Mouse (Mus musculus) ES-E14 (cell line): ENCODE measurements around the gene Asic4.

ENCODE experiments used
- CHD2 ChIP-seq: IDR thresholded peaks from 2 replicates; pipeline ENCODE4 v1.6.1; 2014; ENCODE audit warnings: mild to moderate bottlenecking, low read depth, low read length, inconsistent platforms
- HCFC1 ChIP-seq: IDR thresholded peaks from 2 replicates; pipeline ENCODE4 v1.6.1; 2012; ENCODE audit warnings: low read length, inconsistent platforms, borderline replicate concordance; ENCODE audit not compliant: insufficient read depth

- TF ChIP-seq HCFC1 (no peak), CHD2 (no peak)
Measured at GRCm38 (mm10) chr1:75440661-75441060, 9.6 kb upstream of the Asic4 start.
